Mouse (Mus musculus) forebrain, postnatal 0 days (tissue): ENCODE results near the gene Foxq1. TPM values are rescaled to one million over a fixed set of nuclear protein-coding genes. Genes with fewer than 3 reads are reported as not detected.

Experiments used
- ATAC-seq: fragments of 200-750 bp; cut with Nextera tagmentation; 2 replicates; pipeline ENCODE4 v1.8.0; 2017; ENCODE audit warnings: mild to moderate bottlenecking, moderate library complexity
- DNase-seq: peaks from one replicate; pipeline ENCODE4 v3.0.0-alpha.2; 2015
- H3K27ac ChIP-seq: fragments of 300-500 bp; sonication (generic); 2 replicates; pipeline ENCODE4 v1.5.1; 2014; ENCODE audit warnings: low read depth, mild to moderate bottlenecking, antibody characterized with exemption, low read length, moderate library complexity, mixed read lengths
- H3K27me3 ChIP-seq: fragments of 300-500 bp; sonication (generic); 2 replicates; pipeline ENCODE4 v1.6.1; 2014; ENCODE audit warnings: mild to moderate bottlenecking, low read length, mixed read lengths; ENCODE audit not compliant: insufficient read depth
- H3K36me3 ChIP-seq: fragments of 300-500 bp; sonication (generic); 2 replicates; pipeline ENCODE4 v1.6.1; 2014; ENCODE audit warnings: mild to moderate bottlenecking, moderate library complexity; ENCODE audit not compliant: insufficient read depth
- H3K4me1 ChIP-seq: fragments of 300-500 bp; sonication (generic); 2 replicates; pipeline ENCODE4 v1.6.1; 2014; ENCODE audit warnings: antibody characterized with exemption; ENCODE audit not compliant: insufficient read depth
- H3K4me2 ChIP-seq: fragments of 300-500 bp; sonication (generic); 2 replicates; pipeline ENCODE4 v1.6.1; 2014; ENCODE audit warnings: low read depth, mild to moderate bottlenecking, moderate library complexity
- H3K4me3 ChIP-seq: fragments of 300-500 bp; sonication (generic); 2 replicates; pipeline ENCODE4 v1.5.1; 2014; ENCODE audit warnings: low read depth, low read length, mixed read lengths
- H3K9ac ChIP-seq: fragments of 300-500 bp; sonication (generic); 2 replicates; pipeline ENCODE4 v1.6.1; 2014; ENCODE audit warnings: mild to moderate bottlenecking
- H3K9me3 ChIP-seq: fragments of 300-500 bp; sonication (generic); 2 replicates; pipeline ENCODE4 v1.6.1; 2016; ENCODE audit warnings: low read length
- CTCF ChIP-seq: sonication (generic); IDR thresholded peaks from 2 replicates; pipeline ENCODE4 v1.5.1; 2016; ENCODE audit warnings: antibody characterized with exemption, control low read depth, low read depth
- WGBS: fragments of 180-500 bp; shearing (Covaris S2); extraction: QIAGEN DNeasy Blood & Tissue Kit; methylation state at CpG from one replicate; pipeline ENCODE4 v1.1.7; 2014; 5-methylcytosine and 5-hydroxymethylcytosine counted together
- polyA plus RNA-seq: library from polyadenylated mRNA; unstranded; fragments of >200 nt; fragmentation: Nextera tagmentation; extraction: Ambion mirVana; gene quantifications from 2 replicates; pipeline ENCODE4 v1.2.1, GENCODE M21; 2015
- total RNA-seq: library from RNA; depleted of rRNA; stranded (reverse); fragments of >200 nt; gene quantifications from 2 replicates; pipeline ENCODE4 v1.2.3, GENCODE M21; 2014

Gene Foxq1
- total and polyA plus RNA-seq, 2 experiments from 2014 or later: 3.4 to 5.4 TPM

DNA sequence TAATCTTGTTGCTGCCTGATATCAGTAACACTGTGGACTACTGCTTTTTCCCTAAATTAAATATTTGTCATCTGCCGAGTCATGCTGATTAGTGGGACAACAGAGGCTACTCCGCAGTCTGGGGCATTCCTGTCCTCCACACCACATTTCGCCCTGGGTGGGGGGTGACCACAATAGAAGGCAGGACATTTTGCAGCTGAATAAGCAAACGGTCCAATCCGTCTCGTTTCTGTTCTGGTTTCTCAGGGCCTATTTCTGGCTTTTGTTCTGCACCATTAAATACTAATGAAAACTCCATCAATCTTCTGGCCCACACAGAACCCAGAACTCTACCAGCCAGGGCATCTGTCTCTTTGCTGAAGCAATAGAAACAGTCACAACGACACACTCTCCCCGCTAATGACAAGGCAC, 24.3 kb upstream of the Foxq1 start:
- no peak for TF ChIP-seq CTCF
- no peak overlapping the region for H3K27ac ChIP-seq
- WGBS: 41% methylated on average over 8 of the region's 8 CpGs
- H3K9ac ChIP-seq: no peak overlapping the region
- DNase-seq (no peak), ATAC-seq (no peak)
- no peaks in the 10 kb centered on the region for H3K4me1 ChIP-seq
- H3K27me3 ChIP-seq: no peaks in the 10 kb centered on the region
- H3K36me3 ChIP-seq: no peaks in the 10 kb centered on the region
- H3K9me3 ChIP-seq: no peaks in the 10 kb centered on the region
- no peak overlapping the region for H3K4me3 ChIP-seq
- no peak overlapping the region for H3K4me2 ChIP-seq

DNA sequence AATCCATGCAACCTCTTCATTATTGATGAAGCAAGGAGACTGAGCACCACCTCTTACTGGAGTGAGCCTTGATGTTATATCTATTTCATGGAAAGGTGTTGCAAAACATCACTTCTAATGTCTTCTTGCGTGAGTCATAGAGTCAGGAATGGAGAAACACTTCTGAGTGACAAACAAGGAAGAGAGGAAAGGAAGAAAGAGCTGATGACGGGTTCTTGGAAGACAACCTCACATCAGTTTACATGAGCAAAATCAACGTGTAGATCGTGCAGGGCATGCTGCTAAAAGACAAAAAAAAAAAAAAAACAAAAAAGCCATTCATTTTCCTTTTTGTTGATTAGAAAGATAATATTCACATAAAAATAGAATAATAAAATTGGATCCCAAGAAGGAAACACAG, 21.2 kb upstream of the Foxq1 start:
- Histone ChIP-seq H3K4me2 (no peak overlapping the region), H3K9ac (no peak overlapping the region), H3K4me1 (no peaks in the 10 kb centered on the region), H3K27me3 (no peaks in the 10 kb centered on the region), H3K36me3 (no peaks in the 10 kb centered on the region), H3K4me3 (no peak overlapping the region), H3K27ac (no peak overlapping the region), H3K9me3 (no peaks in the 10 kb centered on the region)
- DNase-seq (no peak), ATAC-seq (no peak)
- WGBS: 85% methylated on average over 4 of the region's 4 CpGs
- TF ChIP-seq CTCF: no peak

DNA sequence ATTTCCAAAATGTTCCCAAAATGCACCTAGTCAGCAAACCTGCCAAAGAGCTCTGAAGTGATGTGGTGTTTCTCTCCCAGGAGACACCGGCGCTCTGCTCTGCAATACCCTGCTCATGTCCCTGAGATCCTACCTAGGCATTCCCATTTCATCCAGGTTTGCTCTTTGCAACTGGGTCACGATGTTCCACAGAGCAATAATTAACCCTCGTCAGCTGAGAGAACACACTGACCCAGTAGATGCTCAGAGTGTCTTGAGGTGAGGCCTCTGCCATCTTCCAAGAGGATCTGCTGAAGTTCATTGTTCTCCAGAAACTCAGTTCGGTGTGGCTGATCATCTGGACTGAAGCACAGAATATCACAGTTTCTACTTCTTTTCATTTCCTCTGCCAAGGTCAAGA, 12.9 kb upstream of the Foxq1 start:
- Histone ChIP-seq H3K27ac (no peak overlapping the region), H3K4me3 (no peak overlapping the region), H3K9me3 (no peaks in the 10 kb centered on the region), H3K4me2 (no peak overlapping the region), H3K4me1 (no peaks in the 10 kb centered on the region), H3K9ac (no peak overlapping the region), H3K27me3 (no peaks in the 10 kb centered on the region), H3K36me3 (no peaks in the 10 kb centered on the region)
- WGBS: 92% methylated on average over 5 of the region's 5 CpGs
- TF ChIP-seq CTCF: no peak
- DNase-seq (no peak), ATAC-seq (no peak)

DNA sequence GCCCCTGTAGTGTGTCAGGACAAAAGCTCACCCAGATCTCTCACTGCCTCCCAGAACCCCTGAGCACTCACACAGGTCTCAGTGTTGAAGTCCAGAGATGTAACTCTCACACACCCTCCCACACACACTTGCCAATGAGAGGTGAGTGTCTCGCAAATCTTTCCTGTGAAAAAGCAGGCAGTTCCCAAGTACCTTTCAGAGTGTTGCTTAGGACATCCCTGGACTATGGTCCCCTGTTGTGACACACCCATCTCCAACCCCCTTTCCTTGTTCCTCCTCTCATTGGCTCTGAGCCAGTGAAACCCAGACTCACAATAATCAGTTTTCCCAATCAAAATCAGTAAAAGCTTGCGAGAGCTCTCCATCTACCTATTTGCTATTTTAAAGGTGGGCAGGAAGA, 9.2 kb upstream of the Foxq1 start:
- Histone ChIP-seq H3K27me3 (no peaks in the 10 kb centered on the region), H3K27ac (no peak overlapping the region), H3K9ac (no peak overlapping the region), H3K4me2 (no peak overlapping the region), H3K4me3 (no peak overlapping the region), H3K36me3 (no peaks in the 10 kb centered on the region), H3K9me3 (no peaks in the 10 kb centered on the region), H3K4me1 (no peaks in the 10 kb centered on the region)
- DNase-seq (no peak), ATAC-seq (no peak; the same call in 1 of the 2 replicates)
- 86% methylated on average over 2 of the region's 2 CpGs for WGBS
- no peak for TF ChIP-seq CTCF

DNA sequence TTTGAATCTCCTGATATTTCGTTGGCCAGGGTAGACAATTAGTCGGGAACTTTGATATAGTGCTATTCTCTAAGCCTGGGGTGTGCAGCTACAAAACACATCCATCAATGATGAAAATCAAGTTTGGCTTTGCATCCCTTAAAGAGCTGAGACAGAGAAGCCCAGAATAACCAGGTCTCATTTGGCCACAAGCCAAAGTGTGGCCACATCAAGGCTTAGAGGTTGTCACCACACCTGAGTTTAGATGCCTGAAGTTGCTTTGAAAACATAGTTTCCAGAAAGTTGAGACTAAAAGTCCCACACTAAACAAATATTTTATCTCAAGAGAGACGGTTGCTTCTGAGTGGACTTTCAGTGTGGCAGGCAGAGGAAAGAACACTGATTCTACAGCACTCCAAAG, 8.7 kb upstream of the Foxq1 start:
- Histone ChIP-seq H3K27me3 (no peaks in the 10 kb centered on the region), H3K36me3 (no peaks in the 10 kb centered on the region), H3K9me3 (no peaks in the 10 kb centered on the region), H3K9ac (no peak overlapping the region), H3K27ac (no peak overlapping the region), H3K4me3 (no peak overlapping the region), H3K4me2 (no peak overlapping the region), H3K4me1 (no peaks in the 10 kb centered on the region)
- DNase-seq (no peak), ATAC-seq (no peak)
- 87% methylated on average over 3 of the region's 3 CpGs for WGBS
- no peak for TF ChIP-seq CTCF

DNA sequence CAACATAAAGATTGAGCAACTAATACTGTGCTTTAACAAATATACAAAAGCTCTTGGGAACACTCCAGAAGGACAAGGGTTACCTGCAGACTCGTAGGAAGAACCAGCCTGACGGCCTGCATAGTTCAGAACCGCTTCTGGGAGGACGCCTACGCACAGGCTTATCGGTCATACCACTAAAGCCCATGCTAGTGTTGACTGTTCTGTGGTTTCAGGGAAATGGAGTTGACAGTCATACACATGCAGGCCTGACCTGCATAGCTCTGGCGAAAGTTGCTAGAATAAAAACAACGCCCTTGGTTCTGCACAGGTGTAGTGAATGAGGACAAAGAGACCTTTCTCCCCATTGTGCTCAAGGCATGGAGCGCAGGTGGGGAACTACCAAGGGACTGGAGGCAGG, 8.3 kb upstream of the Foxq1 start:
- no peak for TF ChIP-seq CTCF
- H3K36me3 ChIP-seq: no peaks in the 10 kb centered on the region
- DNase-seq (no peak), ATAC-seq (no peak)
- no peak overlapping the region for H3K4me3 ChIP-seq
- no peak overlapping the region for H3K27ac ChIP-seq
- no peaks in the 10 kb centered on the region for H3K27me3 ChIP-seq
- no peaks in the 10 kb centered on the region for H3K9me3 ChIP-seq
- no peaks in the 10 kb centered on the region for H3K4me1 ChIP-seq
- H3K9ac ChIP-seq: no peak overlapping the region
- no peak overlapping the region for H3K4me2 ChIP-seq
- 90% methylated on average over 9 of the region's 9 CpGs for WGBS

DNA sequence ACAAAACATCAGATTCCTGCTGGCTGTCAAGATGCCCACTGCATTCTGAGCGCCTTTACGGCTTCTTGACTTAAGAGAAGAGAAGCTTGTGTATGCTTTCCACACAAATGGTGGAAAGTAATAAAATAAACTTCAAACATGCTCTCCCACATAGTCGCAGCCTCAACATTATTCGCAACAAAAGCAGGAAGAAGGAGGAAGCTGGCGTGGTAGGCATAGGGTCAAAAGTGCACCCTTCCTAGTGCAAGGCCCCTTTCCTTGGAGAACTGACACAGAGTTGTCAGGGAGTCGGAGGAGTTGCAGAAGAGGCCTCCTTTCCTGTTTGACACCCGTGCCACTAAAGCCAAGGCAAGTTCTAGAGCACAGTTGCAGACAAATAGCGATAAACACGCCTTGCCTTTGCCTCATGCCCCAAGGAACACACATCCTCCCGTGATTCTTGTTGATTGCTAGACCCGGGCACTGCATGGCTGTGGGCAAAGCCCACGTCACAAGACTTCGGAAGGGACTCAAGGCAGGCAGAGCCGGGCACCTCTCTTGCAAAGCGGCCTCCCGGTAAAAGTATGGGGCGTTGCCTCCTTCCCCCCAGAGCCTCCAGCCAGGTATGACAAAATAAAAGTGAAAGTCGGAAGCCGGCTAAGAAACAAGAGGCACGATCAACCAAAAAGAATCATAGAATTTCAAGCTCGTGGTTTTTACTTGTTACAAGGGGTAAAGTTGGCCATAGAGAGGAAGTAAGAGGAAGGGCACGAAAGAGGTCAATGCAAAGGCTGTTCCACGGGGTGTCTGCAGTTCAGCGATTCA, 1.2 kb downstream of the Foxq1 start:
- no peaks in the 10 kb centered on the region for H3K36me3 ChIP-seq
- 9% methylated on average over 24 of the region's 24 CpGs for WGBS
- DNase-seq: no peak
- H3K9me3 ChIP-seq: no peaks in the 10 kb centered on the region
- H3K4me1 ChIP-seq: peaks cover 9% of the 10 kb centered on the region; the same call in 1 of the 2 replicates
- H3K27ac ChIP-seq: no peak overlapping the region
- peak overlapping the region; percentile 98 for H3K4me2 ChIP-seq
- ATAC-seq: no peak
- H3K9ac ChIP-seq: no peak overlapping the region
- no peak for TF ChIP-seq CTCF
- H3K27me3 ChIP-seq: peaks cover 78% of the 10 kb centered on the region
- peak overlapping the region; percentile 46 for H3K4me3 ChIP-seq
